Mouse (Mus musculus) liver, embryonic 14.5 days (tissue): Measurements from ENCODE around the gene Phldb3.

Source experiments
- CTCF ChIP-seq: IDR thresholded peaks from 2 replicates; pipeline ENCODE4 v1.5.1; 2016; ENCODE audit warnings: antibody characterized with exemption, low read depth, control low read depth
- EP300 ChIP-seq: IDR thresholded peaks from 2 replicates; pipeline ENCODE4 v1.6.1; 2016; ENCODE audit warnings: antibody characterized with exemption, low read depth

DNA sequence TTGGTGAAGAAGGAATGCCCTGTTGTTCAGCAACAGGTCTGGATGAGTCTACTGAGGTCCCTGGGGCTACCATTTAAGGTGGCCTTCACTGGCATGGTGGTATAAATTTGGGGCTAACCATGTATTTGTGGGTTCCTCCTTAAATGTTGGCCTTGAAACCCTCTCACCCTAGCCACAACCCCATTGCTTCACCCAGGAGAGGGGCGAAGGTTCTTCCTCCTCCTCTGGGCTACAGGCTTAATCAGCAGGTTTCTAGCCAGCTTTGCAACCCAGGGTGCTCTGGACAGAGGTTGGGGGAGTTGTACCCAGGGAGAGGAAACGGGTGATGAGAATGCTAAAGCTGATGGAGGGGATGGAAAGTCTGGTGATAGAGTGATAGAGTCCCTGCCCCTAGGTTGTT lies 15.1 kb upstream of the Phldb3 start:
- TF ChIP-seq CTCF (no peak), EP300 (no peak)
